Mouse (Mus musculus) limb, embryonic 10.5 days (tissue): Measurements from ENCODE around the gene Ccn2. TPM values are rescaled to one million over a fixed set of nuclear protein-coding genes. Genes with fewer than 3 reads are reported as not detected.

Experiments
- DNase-seq: peaks from one replicate; pipeline ENCODE4 v3.0.0-alpha.2; 2017; ENCODE audit warnings: low spot score
- H3K27ac ChIP-seq: fragments of 300-500 bp; sonication (generic); 2 replicates; pipeline ENCODE4 v1.5.1; 2016; ENCODE audit warnings: mild to moderate bottlenecking
- H3K27me3 ChIP-seq: fragments of 300-500 bp; sonication (generic); 2 replicates; pipeline ENCODE4 v1.6.1; 2016; ENCODE audit warnings: low read depth, mild to moderate bottlenecking; ENCODE audit not compliant: poor library complexity, severe bottlenecking
- H3K36me3 ChIP-seq: fragments of 300-500 bp; sonication (generic); 2 replicates; pipeline ENCODE4 v1.6.1; 2016; ENCODE audit warnings: mild to moderate bottlenecking, moderate library complexity
- H3K4me1 ChIP-seq: fragments of 300-500 bp; sonication (generic); 2 replicates; pipeline ENCODE4 v1.6.1; 2016
- H3K4me3 ChIP-seq: fragments of 300-500 bp; sonication (generic); 2 replicates; pipeline ENCODE4 v1.5.1; 2016; ENCODE audit warnings: mild to moderate bottlenecking, moderate library complexity
- H3K9me3 ChIP-seq: fragments of 300-500 bp; sonication (generic); replicated peaks from 2 replicates; pipeline ENCODE4 v1.6.1; 2016; ENCODE audit warnings: mild to moderate bottlenecking
- WGBS: fragments of 180-500 bp; shearing (Covaris S2); methylation state at CpG from one replicate; pipeline ENCODE4 v1.1.7; 2016; 5-methylcytosine and 5-hydroxymethylcytosine counted together
- polyA plus RNA-seq: library from polyadenylated mRNA; unstranded; fragments of >200 nt; fragmentation: Nextera tagmentation; extraction: Ambion mirVana; gene quantifications from 2 replicates; pipeline ENCODE4 v1.2.1, GENCODE M21; 2016

The Ccn2 gene
- polyA plus RNA-seq, 1 experiment from 2014 or later = 4.3 TPM

DNA sequence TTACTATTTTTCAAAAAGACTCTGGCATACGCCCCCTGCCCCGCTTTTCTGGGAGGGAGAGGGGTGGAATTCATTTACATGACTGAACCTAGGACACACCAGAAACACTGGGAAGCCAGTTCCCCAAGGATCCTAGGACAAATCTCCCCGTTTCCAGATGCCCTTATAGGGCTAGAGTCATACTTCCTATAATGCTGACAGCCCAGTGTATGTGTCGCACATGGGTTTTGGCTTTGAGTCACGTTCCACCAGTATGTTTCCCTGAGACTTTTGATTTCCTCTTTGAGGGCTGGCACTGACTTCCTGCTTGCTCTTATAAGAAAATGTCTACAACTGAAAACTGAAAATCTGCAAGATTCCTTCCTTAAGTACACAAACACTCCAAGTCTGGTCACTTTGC lies 3.5 kb upstream of the Ccn2 start:
- Histone ChIP-seq H3K27me3 (no peaks in the 10 kb centered on the region), H3K4me3 (no peak overlapping the region), H3K27ac (no peak overlapping the region), H3K36me3 (no peaks in the 10 kb centered on the region), H3K9me3 (no peaks in the 10 kb centered on the region), H3K4me1 (peaks cover 42% of the 10 kb centered on the region)
- no peak for DNase-seq
- 80% methylated on average over 5 of the region's 5 CpGs for WGBS

GRCm38 (mm10) chr10:24592318-24592717 lies 2.9 kb upstream of the Ccn2 start:
- peaks cover 4% of the 10 kb centered on the region; the same call in 1 of the 2 replicates for H3K36me3 ChIP-seq
- H3K27ac ChIP-seq = no peak overlapping the region
- H3K27me3 ChIP-seq = no peaks in the 10 kb centered on the region
- H3K4me1 ChIP-seq = peaks cover 48% of the 10 kb centered on the region
- H3K4me3 ChIP-seq = no peak overlapping the region
- H3K9me3 ChIP-seq = no peaks in the 10 kb centered on the region
- no peak for DNase-seq
- 76% methylated on average over 2 of the region's 2 CpGs for WGBS

- WGBS = 80% methylated on average over 7 of the region's 7 CpGs
- peaks cover 5% of the 10 kb centered on the region; the same call in 1 of the 2 replicates for H3K36me3 ChIP-seq
- DNase-seq = no peak
- H3K9me3 ChIP-seq = no peaks in the 10 kb centered on the region
- no peaks in the 10 kb centered on the region for H3K27me3 ChIP-seq
- peaks cover 48% of the 10 kb centered on the region for H3K4me1 ChIP-seq
- H3K4me3 ChIP-seq = no peak overlapping the region
- H3K27ac ChIP-seq = peak overlapping the region; percentile 94; the same call in 1 of the 2 replicates
Measured at GRCm38 (mm10) chr10:24592969-24593368, 2.3 kb upstream of the Ccn2 start.

DNA sequence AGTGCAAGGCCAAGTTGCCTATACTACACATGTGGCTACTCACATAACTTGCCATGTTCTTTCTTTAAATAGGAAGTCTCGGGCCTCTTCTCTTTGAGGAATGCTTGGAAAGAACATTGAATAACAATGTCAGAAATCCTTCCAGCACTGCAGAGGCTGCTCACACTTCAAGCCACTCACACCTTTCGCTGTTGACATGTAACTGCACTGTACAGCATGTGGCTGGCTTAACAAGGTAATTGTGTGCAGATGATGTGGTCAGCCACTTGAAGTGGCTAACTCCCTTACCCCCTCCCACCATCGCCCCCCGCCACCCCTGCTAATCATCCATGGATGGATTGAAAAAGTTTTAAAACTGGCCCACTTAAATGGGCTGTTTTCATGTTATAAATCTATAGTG lies 1.7 kb upstream of the Ccn2 start:
- Histone ChIP-seq H3K27ac (peak overlapping the region; percentile 94; the same call in 1 of the 2 replicates), H3K9me3 (no peaks in the 10 kb centered on the region), H3K36me3 (peaks cover 5% of the 10 kb centered on the region; the same call in 1 of the 2 replicates), H3K27me3 (no peaks in the 10 kb centered on the region), H3K4me3 (no peak overlapping the region), H3K4me1 (peaks cover 48% of the 10 kb centered on the region)
- 41% methylated on average over 4 of the region's 4 CpGs for WGBS
- DNase-seq = peak; percentile 58

- Histone ChIP-seq H3K4me1 (peaks cover 48% of the 10 kb centered on the region), H3K36me3 (peaks cover 5% of the 10 kb centered on the region; the same call in 1 of the 2 replicates), H3K9me3 (no peaks in the 10 kb centered on the region), H3K4me3 (peak overlapping the region; percentile 76), H3K27ac (peak overlapping the region; percentile 94), H3K27me3 (no peaks in the 10 kb centered on the region)
- peak; percentile 41 for DNase-seq
- 18% methylated on average over 31 of the region's 31 CpGs for WGBS
Measured at GRCm38 (mm10) chr10:24596003-24596868, 994 bp downstream of the Ccn2 start.

- Histone ChIP-seq H3K9me3 (no peaks in the 10 kb centered on the region), H3K4me3 (peak overlapping the region; percentile 76; the same call in 1 of the 2 replicates), H3K27ac (peak overlapping the region; percentile 94; the same call in 1 of the 2 replicates), H3K4me1 (peaks cover 44% of the 10 kb centered on the region), H3K36me3 (peaks cover 5% of the 10 kb centered on the region; the same call in 1 of the 2 replicates), H3K27me3 (no peaks in the 10 kb centered on the region)
- WGBS = 67% methylated on average over 7 of the region's 7 CpGs
- DNase-seq = no peak
Measured at GRCm38 (mm10) chr10:24596869-24597339, 1.7 kb downstream of the Ccn2 start.

DNA sequence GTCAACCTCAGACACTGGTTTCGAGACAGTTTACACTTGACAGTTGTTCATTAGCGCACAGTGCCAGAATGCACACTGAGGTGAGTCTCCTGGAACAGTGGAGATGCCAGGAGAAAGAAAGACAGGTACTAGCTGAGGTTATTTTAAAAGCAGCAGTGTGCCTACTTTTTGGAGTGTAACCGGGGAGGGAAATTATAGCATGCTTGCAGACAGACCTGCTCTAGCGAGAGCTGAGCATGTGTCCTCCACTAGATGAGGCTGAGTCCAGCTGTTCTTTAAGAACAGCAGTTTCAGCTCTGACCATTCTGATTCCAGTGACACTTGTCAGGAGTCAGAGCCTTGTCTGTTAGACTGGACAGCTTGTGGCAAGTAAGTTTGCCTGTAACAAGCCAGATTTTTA lies 2.5 kb downstream of the Ccn2 start:
- H3K9me3 ChIP-seq = no peaks in the 10 kb centered on the region
- no peaks in the 10 kb centered on the region for H3K27me3 ChIP-seq
- 93% methylated on average over 4 of the region's 4 CpGs for WGBS
- peaks cover 5% of the 10 kb centered on the region; the same call in 1 of the 2 replicates for H3K36me3 ChIP-seq
- H3K27ac ChIP-seq = no peak overlapping the region
- peaks cover 39% of the 10 kb centered on the region for H3K4me1 ChIP-seq
- DNase-seq = no peak
- H3K4me3 ChIP-seq = no peak overlapping the region

- no peak for DNase-seq
- peaks cover 5% of the 10 kb centered on the region; the same call in 1 of the 2 replicates for H3K36me3 ChIP-seq
- no peak overlapping the region for H3K4me3 ChIP-seq
- no peaks in the 10 kb centered on the region for H3K9me3 ChIP-seq
- 93% methylated on average over 6 of the region's 6 CpGs for WGBS
- no peaks in the 10 kb centered on the region for H3K27me3 ChIP-seq
- peaks cover 30% of the 10 kb centered on the region for H3K4me1 ChIP-seq
- H3K27ac ChIP-seq = no peak overlapping the region
Measured at GRCm38 (mm10) chr10:24598693-24599092, 3.5 kb downstream of the Ccn2 start.

GRCm38 (mm10) chr10:24599802-24600201 lies 4.6 kb downstream of the Ccn2 start:
- Histone ChIP-seq H3K4me3 (no peak overlapping the region), H3K9me3 (no peaks in the 10 kb centered on the region), H3K4me1 (peaks cover 18% of the 10 kb centered on the region), H3K27me3 (no peaks in the 10 kb centered on the region), H3K36me3 (peaks cover 5% of the 10 kb centered on the region; the same call in 1 of the 2 replicates), H3K27ac (no peak overlapping the region)
- 71% methylated on average over 5 of the region's 5 CpGs for WGBS
- no peak for DNase-seq

- Histone ChIP-seq H3K4me3 (no peak overlapping the region), H3K36me3 (no peaks in the 10 kb centered on the region), H3K27me3 (no peaks in the 10 kb centered on the region), H3K9me3 (no peaks in the 10 kb centered on the region), H3K4me1 (no peaks in the 10 kb centered on the region), H3K27ac (no peak overlapping the region)
- no peak for DNase-seq
- WGBS = 79% methylated on average over 2 of the region's 2 CpGs
Measured at GRCm38 (mm10) chr10:24603035-24603434, 7.8 kb downstream of the Ccn2 start.

DNA sequence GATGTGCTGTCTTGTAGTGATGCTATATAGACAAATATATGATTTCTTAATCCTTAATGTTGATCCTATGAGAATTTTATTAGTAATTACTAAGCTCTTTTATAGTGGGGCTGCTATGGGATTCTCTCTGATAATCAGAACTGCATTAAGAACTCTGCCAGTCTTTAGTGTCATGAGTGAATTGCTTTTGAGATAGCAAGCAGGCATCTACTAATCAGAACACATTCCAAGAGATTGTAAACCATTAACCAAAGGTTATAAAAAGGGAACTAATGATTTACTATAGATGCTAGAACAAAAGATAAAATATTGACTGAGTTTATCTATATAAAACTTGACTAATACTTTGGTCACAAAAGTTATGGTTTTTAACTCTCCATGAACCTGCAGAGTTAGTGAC lies 8.5 kb downstream of the Ccn2 start:
- H3K27me3 ChIP-seq = no peaks in the 10 kb centered on the region
- H3K4me3 ChIP-seq = no peak overlapping the region
- no peaks in the 10 kb centered on the region for H3K4me1 ChIP-seq
- no peaks in the 10 kb centered on the region for H3K9me3 ChIP-seq
- H3K36me3 ChIP-seq = no peaks in the 10 kb centered on the region
- H3K27ac ChIP-seq = no peak overlapping the region
- no peak for DNase-seq

GRCm38 (mm10) chr10:24609146-24609545 lies 13.9 kb downstream of the Ccn2 start:
- no peak overlapping the region for H3K27ac ChIP-seq
- no peak overlapping the region for H3K4me3 ChIP-seq
- WGBS = 90% methylated on average over 3 of the region's 3 CpGs
- H3K27me3 ChIP-seq = no peaks in the 10 kb centered on the region
- no peak for DNase-seq
- no peaks in the 10 kb centered on the region for H3K9me3 ChIP-seq
- no peaks in the 10 kb centered on the region for H3K4me1 ChIP-seq
- H3K36me3 ChIP-seq = no peaks in the 10 kb centered on the region

GRCm38 (mm10) chr10:24609766-24610165 lies 14.5 kb downstream of the Ccn2 start:
- WGBS = 94% methylated on average over 9 of the region's 9 CpGs
- Histone ChIP-seq H3K9me3 (no peaks in the 10 kb centered on the region), H3K4me3 (no peak overlapping the region), H3K4me1 (no peaks in the 10 kb centered on the region), H3K27me3 (no peaks in the 10 kb centered on the region), H3K27ac (no peak overlapping the region), H3K36me3 (no peaks in the 10 kb centered on the region)
- DNase-seq = no peak
